Mouse (Mus musculus): ENCODE data around the gene Vwa7. TPM values are rescaled to one million over a fixed set of nuclear protein-coding genes. Genes with fewer than 3 reads are reported as not detected.

Gene Vwa7
- polyA plus RNA-seq, 1 experiment, result 0.26 TPM

DNA sequence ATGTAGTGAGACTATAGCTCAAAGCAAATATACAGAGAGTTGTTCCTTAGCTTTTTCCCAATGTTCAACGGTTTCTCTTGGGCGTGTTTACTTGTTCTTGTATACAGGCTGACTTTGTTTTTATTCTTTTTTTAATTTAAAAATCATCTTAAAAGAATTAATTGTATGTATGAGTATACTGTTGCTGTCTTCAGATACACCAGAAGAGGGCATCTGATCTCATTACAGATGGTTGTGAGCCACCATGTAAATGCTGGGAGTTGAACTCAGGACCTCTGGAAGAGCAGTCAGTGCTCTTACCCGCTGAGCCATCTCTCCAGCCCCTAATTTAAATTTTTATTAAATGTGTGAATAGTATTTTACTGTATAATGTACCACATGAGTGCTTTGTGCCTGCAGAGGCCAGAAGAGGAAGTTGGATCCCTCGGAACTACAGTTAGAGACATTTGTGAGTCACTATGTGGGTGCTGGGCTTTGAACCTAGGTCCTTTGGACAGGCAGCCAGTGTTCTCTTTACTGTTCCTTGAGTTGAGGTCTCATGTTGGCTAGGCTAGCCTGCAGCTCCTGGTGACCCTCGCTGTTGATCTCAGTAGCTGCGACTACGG lies 8.9 kb upstream of the Vwa7 start:
- Histone ChIP-seq H3K27ac (ENCODE audit: insufficient read depth, low read length) (no peak overlapping the region), H3K4me3 (ENCODE audit: insufficient read depth, low read length) (no peak overlapping the region), H3K4me1 (ENCODE audit: control insufficient read depth, insufficient read depth, low read length) (no peaks in the 10 kb centered on the region; the same call in 1 of the 2 replicates)
- no peak for TF ChIP-seq CTCF (IDR thresholded peaks at IDR 0.05; ENCODE audit: borderline replicate concordance, insufficient read depth, low read length)
- TF ChIP-seq POLR2A (IDR thresholded peaks at IDR 0.05; ENCODE audit: low read depth, low read length), result no peak

DNA sequence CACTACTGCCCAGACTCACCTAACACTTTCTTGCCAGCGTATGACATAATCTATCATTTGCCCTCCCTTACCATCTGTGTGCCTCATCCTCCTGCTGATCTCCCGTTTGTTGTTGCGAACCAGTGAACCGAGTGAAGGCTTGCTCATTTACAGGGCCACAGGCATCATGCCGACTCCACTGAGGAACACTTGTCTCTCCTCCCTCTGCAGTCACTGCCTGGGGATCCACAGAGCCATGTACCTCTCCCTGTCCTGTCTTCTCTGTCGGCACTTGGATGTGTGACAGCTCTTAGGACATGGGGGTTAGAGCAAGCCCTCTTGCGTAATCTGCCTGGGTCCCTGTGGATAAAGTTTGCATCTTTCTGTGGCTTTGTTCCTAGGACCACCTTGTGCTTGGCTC lies 6.8 kb upstream of the Vwa7 start:
- no peak overlapping the region for H3K27ac ChIP-seq (ENCODE audit: insufficient read depth, low read length)
- no peaks in the 10 kb centered on the region for H3K4me1 ChIP-seq (ENCODE audit: control insufficient read depth, insufficient read depth, low read length)
- no peak overlapping the region for H3K4me3 ChIP-seq (ENCODE audit: insufficient read depth, low read length)
- TF ChIP-seq CTCF (IDR thresholded peaks at IDR 0.05; ENCODE audit: borderline replicate concordance, insufficient read depth, low read length), result no peak
- no peak for TF ChIP-seq POLR2A (IDR thresholded peaks at IDR 0.05; ENCODE audit: low read depth, low read length)

DNA sequence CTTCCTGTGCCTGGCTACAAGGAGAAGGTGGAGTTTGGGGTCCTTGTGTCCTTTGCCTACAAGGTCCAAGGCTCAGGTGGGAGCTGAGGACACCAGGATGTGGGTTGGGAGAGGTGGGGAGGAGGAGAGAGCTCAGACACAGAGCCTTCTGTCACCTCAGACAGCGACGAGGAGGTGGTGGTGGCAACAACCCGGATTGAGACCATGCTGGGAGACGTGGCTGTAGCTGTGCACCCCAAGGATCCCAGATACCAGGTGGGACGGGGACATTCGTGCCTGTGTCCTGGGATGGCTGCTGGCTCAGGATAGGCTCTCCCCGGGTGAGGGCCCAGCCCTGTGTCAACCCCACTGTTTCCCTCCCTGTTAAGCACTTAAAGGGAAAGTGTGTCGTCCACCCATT lies 4.9 kb upstream of the Vwa7 start:
- TF ChIP-seq CTCF (IDR thresholded peaks at IDR 0.05; ENCODE audit: borderline replicate concordance, insufficient read depth, low read length), result no peak
- no peak overlapping the region for H3K4me3 ChIP-seq (ENCODE audit: insufficient read depth, low read length)
- no peak overlapping the region for H3K27ac ChIP-seq (ENCODE audit: insufficient read depth, low read length)
- no peaks in the 10 kb centered on the region for H3K4me1 ChIP-seq (ENCODE audit: control insufficient read depth, insufficient read depth, low read length)

DNA sequence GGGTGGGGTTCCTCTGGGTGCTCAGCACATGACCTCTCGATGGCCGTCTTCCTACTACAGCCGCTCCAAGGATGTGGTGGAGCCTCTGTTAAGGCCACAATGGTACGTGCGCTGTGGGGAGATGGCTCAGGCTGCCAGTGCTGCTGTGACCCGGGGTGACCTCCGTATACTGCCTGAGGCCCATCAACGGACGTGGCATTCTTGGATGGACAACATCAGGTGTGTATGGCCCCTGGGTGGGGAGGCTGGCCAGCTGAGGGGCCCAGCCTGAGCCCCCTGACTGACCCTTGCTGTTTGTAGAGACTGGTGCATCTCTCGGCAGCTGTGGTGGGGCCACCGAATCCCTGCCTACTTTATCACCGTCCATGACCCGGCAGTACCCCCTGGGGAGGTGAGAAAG lies 3.9 kb upstream of the Vwa7 start:
- no peak overlapping the region for H3K4me3 ChIP-seq (ENCODE audit: insufficient read depth, low read length)
- no peaks in the 10 kb centered on the region for H3K4me1 ChIP-seq (ENCODE audit: control insufficient read depth, insufficient read depth, low read length)
- no peak overlapping the region for H3K27ac ChIP-seq (ENCODE audit: insufficient read depth, low read length)
- TF ChIP-seq CTCF (IDR thresholded peaks at IDR 0.05; ENCODE audit: borderline replicate concordance, insufficient read depth, low read length) (no peak), POLR2A (IDR thresholded peaks at IDR 0.05; ENCODE audit: low read depth, low read length) (no peak)

DNA sequence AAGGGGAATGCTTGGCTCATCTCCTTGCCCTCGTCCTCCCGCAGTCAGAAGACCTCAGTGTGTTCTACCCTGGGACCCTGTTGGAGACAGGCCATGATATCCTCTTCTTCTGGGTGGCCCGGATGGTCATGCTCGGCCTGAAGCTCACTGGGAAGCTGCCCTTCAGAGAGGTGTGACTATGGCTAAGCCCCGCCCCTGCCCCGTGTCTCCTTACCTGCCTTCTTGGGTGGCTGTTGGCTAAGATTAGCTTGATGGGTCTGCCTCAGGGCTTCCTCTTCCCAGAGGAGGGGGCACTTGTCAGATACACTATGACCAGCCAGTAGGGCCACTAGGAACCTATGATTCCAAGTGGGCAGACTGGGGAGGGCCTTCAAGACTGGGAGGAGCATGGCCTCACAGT lies 3.2 kb upstream of the Vwa7 start:
- TF ChIP-seq CTCF (IDR thresholded peaks at IDR 0.05; ENCODE audit: borderline replicate concordance, insufficient read depth, low read length) (no peak), POLR2A (IDR thresholded peaks at IDR 0.05; ENCODE audit: low read depth, low read length) (no peak)
- no peaks in the 10 kb centered on the region for H3K4me1 ChIP-seq (ENCODE audit: control insufficient read depth, insufficient read depth, low read length)
- no peak overlapping the region for H3K27ac ChIP-seq (ENCODE audit: insufficient read depth, low read length)
- H3K4me3 ChIP-seq (ENCODE audit: insufficient read depth, low read length), result no peak overlapping the region

DNA sequence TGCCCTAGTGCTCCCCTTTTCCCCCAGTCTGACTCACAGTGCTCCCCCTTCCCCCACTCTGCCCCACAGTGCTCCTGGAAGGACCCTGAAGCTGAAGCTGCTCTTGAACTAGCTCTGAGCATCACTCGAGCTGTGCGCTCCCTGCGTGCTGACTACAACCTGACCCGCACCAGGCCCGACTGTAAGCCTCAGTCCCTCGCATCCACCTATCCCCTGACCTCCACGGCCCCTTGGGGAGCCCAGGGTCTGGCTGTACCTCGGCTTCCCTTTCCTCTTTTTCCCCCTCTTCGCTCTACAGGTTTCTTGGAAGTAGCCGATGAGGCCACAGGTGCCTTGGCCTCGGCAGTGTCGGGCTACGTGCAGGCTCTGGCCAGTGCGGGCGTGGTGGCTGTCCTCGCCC lies 1.1 kb upstream of the Vwa7 start:
- no peak overlapping the region for H3K4me3 ChIP-seq (ENCODE audit: insufficient read depth, low read length)
- H3K27ac ChIP-seq (ENCODE audit: insufficient read depth, low read length), result no peak overlapping the region
- no peak for TF ChIP-seq CTCF (IDR thresholded peaks at IDR 0.05; ENCODE audit: borderline replicate concordance, insufficient read depth, low read length)
- TF ChIP-seq POLR2A (IDR thresholded peaks at IDR 0.05; ENCODE audit: low read depth, low read length), result no peak
- no peaks in the 10 kb centered on the region for H3K4me1 ChIP-seq (ENCODE audit: control insufficient read depth, insufficient read depth, low read length)

DNA sequence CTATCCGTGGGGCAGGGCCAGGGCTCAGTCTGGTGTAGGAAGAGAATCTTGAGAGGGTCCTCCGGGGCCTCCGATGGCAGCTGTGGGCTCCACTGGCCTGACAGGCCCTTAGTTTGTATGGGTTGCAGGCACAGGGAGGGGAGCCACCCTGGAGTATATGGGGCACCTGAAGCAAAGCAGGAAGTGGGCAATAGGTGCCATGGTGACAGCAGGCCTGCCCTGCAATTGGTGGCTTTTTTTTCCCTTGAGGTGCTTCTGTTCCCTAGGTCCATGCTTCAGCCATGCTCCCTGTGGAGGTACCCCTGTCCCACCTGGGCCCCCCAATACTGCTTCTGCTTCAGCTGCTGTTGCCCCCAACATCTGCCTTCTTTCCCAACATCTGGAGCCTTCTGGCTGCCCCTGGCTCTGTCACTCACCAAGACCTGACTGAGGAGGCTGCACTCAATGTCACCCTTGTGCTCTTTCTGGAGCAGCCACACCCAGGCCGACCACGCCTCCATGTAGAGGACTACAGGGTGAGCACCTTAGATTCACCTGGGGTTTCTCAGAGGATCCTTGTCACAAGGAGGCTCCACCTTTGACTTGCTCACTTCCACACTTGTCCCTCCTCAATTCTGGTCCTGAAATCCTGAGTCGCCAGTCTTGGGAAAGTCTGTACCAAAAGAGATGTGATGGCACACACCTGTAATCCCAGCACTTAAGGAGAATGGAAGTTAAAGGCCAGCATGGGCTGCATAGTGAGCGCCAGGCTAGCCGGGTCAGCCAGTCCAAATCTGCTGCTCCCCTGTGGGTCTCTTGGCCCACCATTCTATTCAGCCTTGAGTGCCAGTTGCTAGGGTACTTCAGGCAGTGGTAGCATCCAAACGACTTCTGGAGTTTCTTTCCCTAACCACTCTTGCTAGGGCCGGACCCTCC lies 669 bp downstream of the Vwa7 start:
- Histone ChIP-seq H3K27ac (ENCODE audit: insufficient read depth, low read length) (no peak overlapping the region), H3K4me3 (ENCODE audit: insufficient read depth, low read length) (no peak overlapping the region)

DNA sequence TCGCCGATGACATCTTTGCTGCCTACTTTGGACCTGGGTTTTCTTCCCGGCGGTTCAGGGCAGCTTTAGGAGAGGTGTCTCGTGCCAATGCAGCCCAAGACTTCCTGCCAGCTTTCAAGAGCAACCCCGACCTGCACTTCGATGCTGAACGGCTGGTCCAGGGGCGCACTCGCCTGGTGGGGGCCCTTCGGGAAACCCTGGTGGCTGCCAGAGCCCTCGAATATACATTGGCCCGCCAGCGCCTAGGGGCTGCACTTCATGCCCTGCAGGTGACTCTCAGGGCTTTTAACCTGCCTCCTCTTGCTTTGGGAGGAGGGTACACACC lies 1.3 kb downstream of the Vwa7 start:
- H3K27ac ChIP-seq (ENCODE audit: insufficient read depth, low read length), result no peak overlapping the region
- TF ChIP-seq POLR2A (IDR thresholded peaks at IDR 0.05; ENCODE audit: low read depth, low read length) (no peak), CTCF (IDR thresholded peaks at IDR 0.05; ENCODE audit: borderline replicate concordance, insufficient read depth, low read length) (no peak)
- H3K4me1 ChIP-seq (ENCODE audit: control insufficient read depth, insufficient read depth, low read length), result no peaks in the 10 kb centered on the region

More for the DNA sequence above, 669 bp downstream of the Vwa7 start:
- no peaks in the 10 kb centered on the region for H3K4me1 ChIP-seq (ENCODE audit: control insufficient read depth, insufficient read depth, low read length)
- TF ChIP-seq CTCF (IDR thresholded peaks at IDR 0.05; ENCODE audit: borderline replicate concordance, insufficient read depth, low read length), result no peak
- no peak for TF ChIP-seq POLR2A (IDR thresholded peaks at IDR 0.05; ENCODE audit: low read depth, low read length)

DNA sequence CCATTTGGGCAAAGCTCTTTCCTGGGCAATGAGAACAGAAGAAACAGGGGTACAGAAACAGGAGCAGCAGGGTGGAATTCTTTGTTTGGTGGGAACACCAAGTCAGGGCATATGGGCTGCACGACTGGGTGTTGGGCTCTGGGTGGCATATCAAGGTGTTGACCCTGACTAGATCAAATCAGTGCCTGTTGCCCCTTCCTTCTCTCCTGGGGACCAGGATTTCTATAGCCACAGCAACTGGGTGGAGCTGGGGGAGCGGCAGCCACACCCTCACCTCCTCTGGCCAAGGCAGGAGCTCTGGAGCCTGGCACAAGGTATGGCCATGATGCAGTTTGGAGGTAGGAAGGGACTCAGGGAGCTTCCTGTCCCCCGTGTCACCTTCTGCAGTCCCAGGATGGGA lies 1.8 kb downstream of the Vwa7 start:
- TF ChIP-seq POLR2A (IDR thresholded peaks at IDR 0.05; ENCODE audit: low read depth, low read length) (no peak), CTCF (IDR thresholded peaks at IDR 0.05; ENCODE audit: borderline replicate concordance, insufficient read depth, low read length) (no peak)
- Histone ChIP-seq H3K4me3 (ENCODE audit: insufficient read depth, low read length) (no peak overlapping the region), H3K27ac (ENCODE audit: insufficient read depth, low read length) (no peak overlapping the region), H3K4me1 (ENCODE audit: control insufficient read depth, insufficient read depth, low read length) (no peaks in the 10 kb centered on the region)

More for the DNA sequence above, 1.3 kb downstream of the Vwa7 start:
- no peak overlapping the region for H3K4me3 ChIP-seq (ENCODE audit: insufficient read depth, low read length)

DNA sequence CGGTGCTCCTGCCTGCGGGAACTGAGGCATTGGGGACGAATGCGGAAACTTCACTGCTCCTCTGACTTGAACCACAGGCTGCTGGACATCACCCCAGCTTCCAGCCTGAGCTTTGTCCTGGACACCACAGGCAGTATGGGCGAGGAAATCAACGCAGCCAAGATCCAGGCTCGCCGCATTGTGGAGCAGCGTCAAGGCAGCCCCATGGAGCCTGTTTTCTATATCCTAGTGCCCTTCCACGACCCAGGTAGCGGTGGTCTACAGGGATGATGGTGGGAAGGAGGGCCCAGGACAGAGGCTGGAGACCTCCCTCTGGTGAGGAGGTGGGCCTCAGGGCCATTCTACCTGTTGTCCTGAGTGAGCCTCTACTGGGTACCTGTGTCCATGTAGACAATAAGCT lies 3.5 kb downstream of the Vwa7 start:
- H3K4me3 ChIP-seq (ENCODE audit: insufficient read depth, low read length), result no peak overlapping the region
- TF ChIP-seq POLR2A (IDR thresholded peaks at IDR 0.05; ENCODE audit: low read depth, low read length) (no peak), CTCF (IDR thresholded peaks at IDR 0.05; ENCODE audit: borderline replicate concordance, insufficient read depth, low read length) (no peak)
- no peak overlapping the region for H3K27ac ChIP-seq (ENCODE audit: insufficient read depth, low read length)
- no peaks in the 10 kb centered on the region for H3K4me1 ChIP-seq (ENCODE audit: control insufficient read depth, insufficient read depth, low read length)
